Mouse (Mus musculus) heart, postnatal 0 days (tissue): ENCODE results near the gene Nfkb1.

ENCODE experiments used
- CTCF ChIP-seq: IDR thresholded peaks from 2 replicates; pipeline ENCODE4 v1.5.1; 2016; ENCODE audit warnings: antibody characterized with exemption, control low read depth, low read depth
- EP300 ChIP-seq: IDR thresholded peaks from 2 replicates; pipeline ENCODE4 v1.6.1; 2016; ENCODE audit warnings: antibody characterized with exemption, low read depth

DNA sequence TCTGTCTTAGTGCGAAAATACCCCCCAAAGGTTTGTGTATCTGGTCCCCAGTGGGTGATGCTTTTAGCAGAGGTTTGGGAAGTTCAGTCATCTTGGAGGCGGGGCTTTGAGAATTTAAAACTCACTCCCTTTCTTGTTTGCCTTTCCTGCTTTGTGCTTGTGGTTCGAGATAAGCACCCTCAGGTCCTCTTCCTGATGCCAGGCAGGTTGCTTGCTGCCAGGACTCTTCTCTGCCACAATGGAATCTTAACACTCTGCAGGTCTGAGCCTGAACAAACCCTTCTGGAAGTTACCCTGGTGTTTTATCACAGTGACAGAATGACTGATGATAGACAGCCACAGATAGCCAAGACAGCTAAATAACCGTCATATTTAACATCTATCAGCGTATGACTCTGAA, 122.7 kb downstream of the Nfkb1 start:
- TF ChIP-seq CTCF = no peak
- no peak for TF ChIP-seq EP300
